Mouse (Mus musculus) liver, adult 2 months (tissue): ENCODE measurements around the gene Rere.

Experiments used
- CTCF ChIP-seq: fragments of 200-500 bp; IDR thresholded peaks from 2 replicates; pipeline ENCODE4 v1.5.1; 2011; ENCODE audit warnings: low read depth, low read length, control low read depth
- POLR2A ChIP-seq: fragments of 200-500 bp; IDR thresholded peaks from 2 replicates; pipeline ENCODE4 v1.6.1; 2011; ENCODE audit warnings: low read length, control low read depth; ENCODE audit not compliant: insufficient read depth; ENCODE audit errors: extremely low read depth

DNA sequence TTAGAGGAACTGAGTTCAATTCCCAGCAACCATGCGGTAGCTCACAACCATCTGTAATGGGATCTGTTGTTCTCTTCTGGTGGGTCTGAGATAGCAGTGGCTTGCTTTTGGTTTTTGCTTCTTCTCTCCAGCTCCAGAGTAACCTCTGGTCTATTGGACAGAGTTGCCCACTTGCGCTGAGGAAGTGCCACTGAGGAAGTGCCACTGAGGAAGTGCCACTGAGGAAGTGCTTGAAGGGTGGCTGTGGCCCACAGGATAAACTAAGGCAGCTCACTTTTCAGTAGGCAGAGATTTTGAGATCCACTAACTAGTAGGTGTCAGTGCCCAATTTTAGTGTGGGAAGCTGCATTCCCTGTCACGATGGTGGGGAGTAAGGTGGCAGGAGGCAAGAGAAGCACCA, 327.2 kb downstream of the Rere start:
- TF ChIP-seq POLR2A: no peak
- no peak for TF ChIP-seq CTCF
